33 mouse cellular contexts compared by ENCODE assay signal in the genomic region with DNA sequence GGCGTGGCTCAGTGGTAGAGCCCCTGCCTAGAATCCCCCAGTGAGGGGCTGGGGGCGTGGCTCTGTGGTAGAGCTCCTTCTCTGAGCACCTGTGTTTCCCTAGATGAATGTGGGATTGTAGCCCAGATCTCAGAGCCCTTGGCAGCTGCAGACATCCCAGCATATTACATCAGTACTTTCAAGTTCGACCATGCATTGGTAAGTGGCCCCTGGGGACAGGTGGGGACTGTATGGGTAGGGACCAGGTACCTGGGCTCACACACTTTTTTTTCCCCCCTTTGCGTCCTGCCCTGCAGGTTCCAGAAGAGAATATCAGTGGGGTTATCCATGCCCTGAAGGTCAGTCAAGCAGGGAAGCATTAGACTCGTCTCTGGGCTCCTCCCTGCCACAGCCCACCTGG.
"Had no signal": no experiment of that assay in that cellular context is flagged by ENCODE, and none has a peak within 500 bp of the region (broad histone marks: within the 10 kb centered on the region; RNA-seq: fewer than 3 reads in every experiment).

No protein-coding gene starts in this region.

- H3K4me3 ChIP-seq: limb, embryonic 10.5 days; limb, embryonic 12.5 days; limb, embryonic 13.5 days; limb, embryonic 15.5 days; liver, embryonic 12.5 days; liver, embryonic 13.5 days; liver, embryonic 15.5 days; lung, embryonic 15.5 days; megakaryocyte, embryonic 14.5 days; midbrain, embryonic 10.5 days; midbrain, embryonic 12.5 days; midbrain, embryonic 13.5 days; midbrain, embryonic 15.5 days; myocyte; neural tube, embryonic 12.5 days; neural tube, embryonic 13.5 days had no signal

- H3K9ac ChIP-seq: limb, embryonic 12.5 days; limb, embryonic 13.5 days; limb, embryonic 15.5 days; liver, embryonic 12.5 days; liver, embryonic 13.5 days; liver, embryonic 14.5 days; liver, embryonic 15.5 days; liver, postnatal 0 days; lung, embryonic 14.5 days; lung, embryonic 15.5 days; midbrain, embryonic 12.5 days; midbrain, embryonic 13.5 days; midbrain, embryonic 15.5 days; neural tube, embryonic 12.5 days; neural tube, embryonic 13.5 days had no signal

- H3K4me1 ChIP-seq: limb, embryonic 10.5 days; limb, embryonic 12.5 days; limb, embryonic 13.5 days; limb, embryonic 15.5 days; liver, embryonic 12.5 days; liver, embryonic 13.5 days; liver, embryonic 15.5 days; lung, embryonic 15.5 days; megakaryocyte, embryonic 14.5 days; midbrain, embryonic 10.5 days; midbrain, embryonic 12.5 days; midbrain, embryonic 13.5 days; midbrain, embryonic 15.5 days; neural tube, embryonic 12.5 days; neural tube, embryonic 13.5 days had no signal

- DNase-seq: left cerebral cortex, postnatal 4 days; liver; liver, embryonic 13.5 days; liver, postnatal 0 days; lung, adult 18-20 months; lung, adult 2 months; lung, embryonic 14.5 days; lung, postnatal 10 days; lung, postnatal 14 days; lung, postnatal 36 days; lung, postnatal 4 days; midbrain, embryonic 14.5 days had no signal

- H3K36me3 ChIP-seq: liver, embryonic 13.5 days; liver, embryonic 15.5 days; lung, embryonic 15.5 days had no signal

- H3K27ac ChIP-seq: limb, embryonic 10.5 days; limb, embryonic 13.5 days; limb, embryonic 15.5 days; liver, embryonic 12.5 days; liver, embryonic 13.5 days; liver, embryonic 14.5 days; liver, embryonic 15.5 days; lung, embryonic 15.5 days; macrophage; midbrain, embryonic 10.5 days; midbrain, embryonic 12.5 days; midbrain, embryonic 13.5 days; midbrain, embryonic 15.5 days; neural tube, embryonic 12.5 days; neural tube, embryonic 13.5 days had no signal

- H3K9me3 ChIP-seq: limb, embryonic 10.5 days; limb, embryonic 13.5 days; limb, embryonic 15.5 days; liver, embryonic 13.5 days; liver, embryonic 15.5 days; lung, embryonic 15.5 days; midbrain, embryonic 13.5 days; midbrain, embryonic 15.5 days; neural tube, embryonic 12.5 days; neural tube, embryonic 13.5 days had no signal

- H3K4me2 ChIP-seq: limb, embryonic 12.5 days; limb, embryonic 13.5 days; limb, embryonic 15.5 days; liver, embryonic 11.5 days; liver, embryonic 12.5 days; liver, embryonic 13.5 days; liver, embryonic 15.5 days; lung, embryonic 14.5 days; lung, embryonic 15.5 days; midbrain, embryonic 11.5 days; midbrain, embryonic 12.5 days; midbrain, embryonic 13.5 days; midbrain, embryonic 15.5 days; neural tube, embryonic 12.5 days; neural tube, embryonic 13.5 days had no signal

- H3K27me3 ChIP-seq: limb, embryonic 12.5 days; limb, embryonic 13.5 days; limb, embryonic 15.5 days; liver, embryonic 12.5 days; liver, embryonic 13.5 days; liver, embryonic 15.5 days; lung, embryonic 15.5 days; megakaryocyte, embryonic 14.5 days; midbrain, embryonic 12.5 days; midbrain, embryonic 13.5 days; midbrain, embryonic 15.5 days; neural tube, embryonic 12.5 days; neural tube, embryonic 13.5 days had no signal

- ATAC-seq: liver, embryonic 12.5 days; liver, postnatal 0 days; lung, postnatal 0 days; midbrain, embryonic 13.5 days; midbrain, embryonic 15.5 days; midbrain, embryonic 16.5 days had no signal
